In genomic region chr15:25805336-25806110, GRCm38 (mm10) we compare ENCODE assay signal across 8 mouse cellular contexts. TPM values are rescaled to one million over a fixed set of nuclear protein-coding genes. Genes with fewer than 3 reads are reported as not detected.
DNase-seq lines count a peak whose midpoint lies in the region; ATAC-seq and TF ChIP-seq lines count a peak whose summit lies in the region.

No protein-coding gene starts in this region.

- no peak overlapping the region for H3K9ac ChIP-seq in lung, postnatal 0 days (replicated peaks; ENCODE audit: low read depth)

- H3K4me1 ChIP-seq in bone marrow macrophage, adult 2 months (ENCODE audit: control insufficient read depth, insufficient read depth, low read length) = peaks cover 3% of the 10 kb centered on the region; the same call in 1 of the 2 replicates
- no peaks in the 10 kb centered on the region for H3K4me1 ChIP-seq in forebrain, embryonic 10.5 days
- H3K4me1 ChIP-seq in lung, postnatal 0 days (ENCODE audit: insufficient read depth, low read depth, low read length) = no peaks in the 10 kb centered on the region
- peaks cover 7% of the 10 kb centered on the region for H3K4me1 ChIP-seq in olfactory bulb, adult 2 months (ENCODE audit: control insufficient read depth, insufficient read depth, low read length)

- peak; percentile 55 for ATAC-seq in lung, postnatal 0 days

- no peak overlapping the region for H3K4me2 ChIP-seq in lung, postnatal 0 days (replicated peaks; ENCODE audit: low read depth, low read length)

- intact Hi-C loops in heart, postnatal 14 days (cut with DNase I) = loop anchor here (5.0 kb wide), 1 partner anchor 92 kb away; no protein-coding TSS in a partner anchor

- TF ChIP-seq POLR2A in bone marrow macrophage, adult 2 months (IDR thresholded peaks at IDR 0.05; ENCODE audit: borderline replicate concordance, low read depth, low read length) = no peak
- no peak for TF ChIP-seq POLR2A in olfactory bulb, adult 2 months (IDR thresholded peaks at IDR 0.05; ENCODE audit: insufficient read depth, low read depth, low read length)

- TF ChIP-seq CTCF in bone marrow macrophage, adult 2 months (IDR thresholded peaks at IDR 0.05; ENCODE audit: low read depth, low read length) = peak; percentile 85
- TF ChIP-seq CTCF in lung, postnatal 0 days (IDR thresholded peaks at IDR 0.05) = peak; percentile 90
- TF ChIP-seq CTCF in olfactory bulb, adult 2 months (IDR thresholded peaks at IDR 0.05; ENCODE audit: insufficient read depth, low read depth, low read length) = peak; percentile 78

- no peak overlapping the region for H3K27ac ChIP-seq in bone marrow macrophage, adult 2 months (ENCODE audit: insufficient read depth, low read depth, low read length)
- no peak overlapping the region for H3K27ac ChIP-seq in forebrain, embryonic 10.5 days
- no peak overlapping the region for H3K27ac ChIP-seq in lung, postnatal 0 days (ENCODE audit: low read length)
- H3K27ac ChIP-seq in olfactory bulb, adult 2 months (ENCODE audit: insufficient read depth, low read depth, low read length) = no peak overlapping the region

- H3K36me3 ChIP-seq in forebrain, embryonic 10.5 days (replicated peaks) = peaks cover 100% of the 10 kb centered on the region
- peaks cover 47% of the 10 kb centered on the region for H3K36me3 ChIP-seq in lung, postnatal 0 days (ENCODE audit: insufficient read depth, low read length)

- no peak for TF ChIP-seq EP300 in lung, postnatal 0 days (IDR thresholded peaks at IDR 0.05)

- H3K9me3 ChIP-seq in forebrain, embryonic 10.5 days = no peaks in the 10 kb centered on the region
- no peaks in the 10 kb centered on the region for H3K9me3 ChIP-seq in lung, postnatal 0 days (ENCODE audit: low read length)

- H3K27me3 ChIP-seq in forebrain, embryonic 10.5 days (ENCODE audit: poor library complexity, severe bottlenecking) = no peaks in the 10 kb centered on the region
- no peaks in the 10 kb centered on the region for H3K27me3 ChIP-seq in lung, postnatal 0 days (replicated peaks; ENCODE audit: insufficient read depth, low read length)

- no peak overlapping the region for H3K4me3 ChIP-seq in bone marrow macrophage, adult 2 months (ENCODE audit: insufficient read depth, low read length)
- H3K4me3 ChIP-seq in forebrain, embryonic 10.5 days = no peak overlapping the region
- no peak overlapping the region for H3K4me3 ChIP-seq in lung, postnatal 0 days (ENCODE audit: low read depth, low read length)
- H3K4me3 ChIP-seq in olfactory bulb, adult 2 months (ENCODE audit: insufficient read depth, low read depth, low read length) = no peak overlapping the region

- DNase-seq in ES-CJ7 (ENCODE audit: low read depth, low spot score) = peak; percentile 81
- DNase-seq in forebrain, embryonic 10.5 days (ENCODE audit: extremely low spot score, low spot score) = peak; percentile 69
- DNase-seq in heart, postnatal 14 days = peak; percentile 71 to 81
- peak; percentile 55 to 88 for DNase-seq in layer of hippocampus, adult 18-20 months (ENCODE audit: low spot score in 2 of 2)
- DNase-seq in lung, postnatal 0 days (ENCODE audit: low spot score) = peak; percentile 72
- peak; percentile 56 for DNase-seq in thymus, postnatal 0 days (ENCODE audit: low spot score)

- WGBS in forebrain, embryonic 10.5 days = 91% methylated on average over 21 of the region's 21 CpGs
- 78% methylated on average over 21 of the region's 21 CpGs for WGBS in lung, postnatal 0 days
- 74% methylated on average over 21 of the region's 21 CpGs for WGBS in olfactory bulb, adult 2 months

RNA-seq across cellular contexts. Expression of gene Retreg1, which starts 37.5 kb away (rescaled TPM):
- polyA plus RNA-seq in bone marrow macrophage, adult 2 months (2012; ENCODE audit: insufficient read depth, insufficient read length, missing spikeins) = 48.4 and 49.7 TPM in 2 replicates
- polyA plus RNA-seq in forebrain, embryonic 10.5 days (2016; fragmentation: Nextera tagmentation; extraction: Ambion mirVana) = 1.6 and 1.8 TPM in 2 replicates
- total RNA-seq in heart, postnatal 14 days (2021) = 100 to 1,000 TPM; 159 to 163 TPM
- 10 to 100 TPM; 33.9 to 34.5 TPM for total RNA-seq in layer of hippocampus, adult 18-20 months (2021)
- polyA plus RNA-seq in lung, postnatal 0 days (2015; fragmentation: Nextera tagmentation; extraction: Ambion mirVana) = 36.2 and 36.8 TPM in 2 replicates
- not detected in 2 replicates for polyA plus RNA-seq in olfactory bulb, adult 2 months (2012; ENCODE audit: insufficient read depth, insufficient read length, low replicate concordance, missing spikeins)
- 25.4 and 27.3 TPM in 2 replicates for polyA plus RNA-seq in thymus, postnatal 0 days (2015; fragmentation: Nextera tagmentation; extraction: Ambion mirVana)
